Mouse (Mus musculus): ENCODE measurements around the gene Mrpl48. TPM values are rescaled to one million over a fixed set of nuclear protein-coding genes. Genes with fewer than 3 reads are reported as not detected.
A peak's percentile ranks its signal among the peaks of the same experiment; 100 is the strongest.
"Not testable (repeated sequence)": the region's sequence is repeated elsewhere in the genome, so short reads cannot be mapped to it uniquely, and the experiment has no call there.

The Mrpl48 gene
- polyA plus RNA-seq, 1 experiment from 2014 or later, result 66.6 TPM

DNA sequence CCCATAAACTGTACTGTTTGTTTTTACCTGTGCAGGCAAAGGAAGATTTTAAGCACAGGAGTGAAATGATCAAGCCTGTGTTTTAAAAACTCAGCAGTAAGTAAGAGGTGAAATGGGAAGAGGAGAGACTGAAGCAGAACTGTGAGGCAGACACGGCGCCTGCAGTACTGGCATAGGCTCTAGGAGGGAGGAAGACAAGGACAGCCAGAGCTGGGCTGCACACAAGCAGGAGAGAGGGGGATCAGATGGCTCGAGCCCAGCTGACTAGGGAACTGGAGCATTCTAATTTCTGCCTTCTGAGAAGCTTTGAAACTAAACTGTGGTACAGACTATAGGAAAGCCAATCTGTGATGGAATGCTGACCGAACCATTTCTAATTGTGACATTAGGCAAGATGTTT lies 35.4 kb downstream of the Mrpl48 start:
- peaks cover 12% of the 10 kb centered on the region; the same call in 1 of the 2 replicates for H3K36me3 ChIP-seq
- WGBS, result 85% methylated on average over 4 of the region's 4 CpGs
- H3K4me1 ChIP-seq (replicated peaks), result no peaks in the 10 kb centered on the region
- DNase-seq (ENCODE audit: low spot score), result no peak
- H3K27ac ChIP-seq, result no peak overlapping the region
- no peak overlapping the region for H3K4me3 ChIP-seq
- H3K9me3 ChIP-seq, result no peaks in the 10 kb centered on the region
- no peaks in the 10 kb centered on the region for H3K27me3 ChIP-seq (ENCODE audit: insufficient read depth, poor library complexity, severe bottlenecking)

DNA sequence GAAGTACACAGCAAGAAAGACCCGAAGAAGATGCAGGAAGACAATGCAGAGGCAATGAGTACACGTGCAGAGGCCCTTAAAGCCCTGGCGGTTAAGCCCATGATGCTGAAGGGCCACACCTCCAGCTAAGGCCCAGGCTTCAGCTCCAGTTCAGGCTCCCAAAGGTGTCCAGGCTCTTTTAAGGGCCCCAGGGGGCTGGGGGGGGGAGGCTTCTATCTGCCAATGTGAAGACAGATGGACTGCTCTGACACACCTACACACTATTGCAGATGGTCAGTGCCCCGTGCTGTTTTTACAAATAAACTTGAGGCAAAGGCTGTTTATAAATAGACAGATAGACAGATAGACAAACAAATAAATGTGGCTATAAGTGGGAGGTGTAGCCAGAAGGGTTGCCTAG lies 36.0 kb downstream of the Mrpl48 start:
- Histone ChIP-seq H3K4me1 (replicated peaks) (no peaks in the 10 kb centered on the region), H3K9me3 (no peaks in the 10 kb centered on the region; the same call in 1 of the 2 replicates), H3K36me3 (peaks cover 18% of the 10 kb centered on the region), H3K27ac (no peak overlapping the region), H3K27me3 (ENCODE audit: insufficient read depth, poor library complexity, severe bottlenecking) (no peaks in the 10 kb centered on the region), H3K4me3 (no peak overlapping the region)
- 88% methylated on average over 4 of the region's 4 CpGs for WGBS
- DNase-seq (ENCODE audit: low spot score), result no peak

DNA sequence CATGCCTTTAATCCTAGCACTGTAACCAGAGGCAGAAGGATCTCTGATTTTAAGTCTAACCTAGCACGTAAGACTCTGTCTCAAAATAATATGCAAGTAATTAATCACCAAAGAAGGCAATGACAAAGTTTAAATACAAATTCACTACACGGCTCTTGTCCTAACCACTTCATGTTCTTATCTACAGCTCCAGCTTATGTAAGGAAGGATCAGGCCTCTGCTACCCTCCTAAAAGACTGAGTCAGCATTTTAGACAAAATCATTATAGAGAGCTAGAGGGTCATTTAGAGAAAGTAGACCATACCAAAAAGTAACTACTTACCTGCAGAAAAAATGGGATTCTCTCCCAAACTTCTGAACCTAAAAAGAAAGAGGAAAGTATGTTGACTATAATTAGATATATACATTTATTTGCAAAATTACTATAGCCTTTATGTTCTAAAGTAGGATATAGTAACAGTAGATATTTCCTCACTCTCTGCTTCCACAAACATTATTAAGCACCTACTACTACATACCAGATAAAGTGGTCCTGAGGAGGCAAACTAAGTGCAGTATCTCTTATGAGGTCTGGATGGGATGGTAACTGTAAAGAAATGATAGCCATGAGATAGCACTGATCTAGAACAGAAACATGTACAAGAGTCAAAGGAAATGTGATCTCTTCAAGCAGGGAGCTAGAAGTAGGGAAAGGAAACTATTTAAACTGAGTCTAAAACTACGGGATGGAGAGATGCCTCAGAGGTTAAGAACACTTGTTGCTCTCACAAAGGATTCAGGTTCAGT lies 37.0 kb downstream of the Mrpl48 start:
- Histone ChIP-seq H3K4me3 (no peak overlapping the region), H3K27me3 (ENCODE audit: insufficient read depth, poor library complexity, severe bottlenecking) (no peaks in the 10 kb centered on the region), H3K9me3 (no peaks in the 10 kb centered on the region; the same call in 1 of the 2 replicates), H3K36me3 (peaks cover 19% of the 10 kb centered on the region), H3K27ac (no peak overlapping the region), H3K4me1 (replicated peaks) (no peaks in the 10 kb centered on the region)
- WGBS, result 91% methylated on average over 3 of the region's 3 CpGs
- DNase-seq (ENCODE audit: low spot score), result no peak

DNA sequence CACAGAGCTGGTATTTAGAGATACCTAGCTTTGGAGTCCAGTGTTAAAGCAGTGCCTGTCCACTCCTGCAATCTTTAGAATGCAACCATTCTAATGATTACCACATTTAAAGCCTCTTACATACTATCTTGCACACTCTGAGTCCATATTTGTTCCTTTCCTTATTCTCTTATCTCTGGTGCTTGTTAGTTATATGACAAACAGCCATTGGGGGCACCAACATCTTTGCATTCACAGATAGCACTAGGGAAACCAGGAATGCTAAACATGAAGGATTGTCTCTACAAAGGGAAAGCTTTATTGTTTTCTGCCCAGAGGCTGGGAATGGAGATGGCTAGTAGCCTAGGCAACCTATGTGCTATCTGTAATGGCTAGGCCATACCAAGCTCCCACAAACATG lies 38.2 kb downstream of the Mrpl48 start:
- H3K27me3 ChIP-seq (ENCODE audit: insufficient read depth, poor library complexity, severe bottlenecking), result no peaks in the 10 kb centered on the region
- DNase-seq (ENCODE audit: low spot score), result no peak
- no peaks in the 10 kb centered on the region; the same call in 1 of the 2 replicates for H3K9me3 ChIP-seq
- no peak overlapping the region for H3K27ac ChIP-seq
- H3K4me1 ChIP-seq (replicated peaks), result no peaks in the 10 kb centered on the region
- peaks cover 21% of the 10 kb centered on the region for H3K36me3 ChIP-seq
- no peak overlapping the region for H3K4me3 ChIP-seq

DNA sequence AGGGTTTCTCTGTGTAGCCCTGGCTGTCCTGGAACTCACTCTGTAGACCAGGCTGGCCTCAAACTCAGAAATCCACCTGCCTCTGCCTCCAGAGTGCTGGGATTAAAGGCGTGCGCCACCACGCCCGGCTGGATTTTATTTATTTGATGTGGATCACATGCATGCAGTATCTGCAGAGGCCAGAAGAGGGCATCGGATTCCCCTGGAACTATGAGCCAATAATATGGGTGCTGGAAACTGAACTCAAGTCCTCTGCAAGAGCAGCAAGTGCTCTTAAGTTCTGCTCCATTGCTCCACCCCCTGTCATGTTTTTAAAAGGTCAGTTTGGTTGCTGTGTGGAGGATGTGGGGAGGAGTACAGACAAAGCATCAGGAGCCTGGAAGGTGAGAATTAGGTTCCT lies 40.9 kb downstream of the Mrpl48 start:
- 81% methylated on average over 5 of the region's 5 CpGs for WGBS
- H3K27me3 ChIP-seq (ENCODE audit: insufficient read depth, poor library complexity, severe bottlenecking); H3K27ac ChIP-seq; H3K4me3 ChIP-seq; H3K9me3 ChIP-seq; DNase-seq (ENCODE audit: low spot score); H3K4me1 ChIP-seq (replicated peaks): not testable (repeated sequence)
- peaks cover 25% of the 10 kb centered on the region for H3K36me3 ChIP-seq

DNA sequence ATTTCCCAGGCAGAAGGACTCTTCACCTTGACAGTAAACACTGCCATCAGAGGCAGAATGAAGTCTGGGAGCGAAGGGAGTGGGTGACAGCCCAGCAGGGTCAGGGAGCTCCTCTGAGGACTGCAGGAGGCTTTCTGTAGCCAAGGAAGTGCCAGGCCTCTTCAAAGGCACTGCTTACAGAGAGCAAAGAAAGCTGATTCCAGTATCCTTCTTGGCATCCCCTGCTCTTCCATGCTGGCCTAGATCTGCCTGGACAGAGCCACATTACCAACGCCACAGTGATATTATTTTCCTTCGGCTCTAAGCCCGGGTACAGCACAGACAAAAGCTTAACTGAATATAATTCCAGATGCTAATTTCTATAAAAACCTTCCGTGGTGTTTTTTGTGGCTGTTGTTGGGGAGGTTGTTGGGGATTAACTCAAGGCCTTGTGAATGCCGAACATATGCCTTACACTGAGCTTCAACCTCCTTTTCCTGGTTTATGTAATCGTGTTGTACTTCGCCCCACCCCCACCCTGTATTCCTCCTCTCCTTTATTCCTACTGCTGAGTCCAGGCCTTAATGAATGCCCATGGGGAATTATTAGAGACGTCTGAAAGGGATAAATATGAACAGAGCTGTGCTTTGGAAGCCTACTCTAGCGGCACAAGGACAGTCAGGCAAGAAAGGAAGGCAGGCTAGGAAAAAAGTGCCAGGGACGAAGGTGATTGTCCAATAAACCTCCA lies 46.1 kb downstream of the Mrpl48 start:
- no peak for DNase-seq (ENCODE audit: low spot score)
- no peak overlapping the region for H3K4me3 ChIP-seq
- H3K4me1 ChIP-seq (replicated peaks), result no peaks in the 10 kb centered on the region; the same call in 1 of the 2 replicates
- 82% methylated on average over 11 of the region's 11 CpGs for WGBS
- peak overlapping the region; percentile 59; the same call in 1 of the 2 replicates for H3K27ac ChIP-seq
- H3K9me3 ChIP-seq, result no peaks in the 10 kb centered on the region
- H3K36me3 ChIP-seq, result peaks cover 7% of the 10 kb centered on the region
- no peaks in the 10 kb centered on the region for H3K27me3 ChIP-seq (ENCODE audit: insufficient read depth, poor library complexity, severe bottlenecking)

DNA sequence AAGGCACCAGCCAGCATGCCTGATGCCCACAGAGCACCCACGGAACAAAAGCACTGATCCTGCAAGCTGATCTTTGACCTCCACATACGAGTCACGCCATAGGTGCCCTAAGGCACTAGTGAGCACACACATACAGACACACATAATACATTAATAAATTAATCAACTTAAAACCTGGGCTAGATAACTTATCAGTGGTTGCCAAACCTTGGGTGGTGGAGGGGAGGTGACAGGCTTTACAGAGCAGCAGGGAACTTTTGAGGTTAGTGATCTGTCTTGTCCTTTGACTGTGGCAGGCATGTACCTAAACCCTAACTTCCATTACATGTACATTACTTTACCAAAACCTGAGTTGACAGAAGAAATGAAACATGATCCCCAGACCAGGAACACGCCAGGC lies 48.8 kb downstream of the Mrpl48 start:
- no peaks in the 10 kb centered on the region for H3K27me3 ChIP-seq (ENCODE audit: insufficient read depth, poor library complexity, severe bottlenecking)
- no peak for DNase-seq (ENCODE audit: low spot score)
- H3K9me3 ChIP-seq, result no peaks in the 10 kb centered on the region
- WGBS, result 86% methylated on average over 4 of the region's 4 CpGs
- no peaks in the 10 kb centered on the region for H3K36me3 ChIP-seq
- peaks cover 13% of the 10 kb centered on the region for H3K4me1 ChIP-seq (replicated peaks)
- H3K4me3 ChIP-seq, result no peak overlapping the region
- H3K27ac ChIP-seq, result no peak overlapping the region

DNA sequence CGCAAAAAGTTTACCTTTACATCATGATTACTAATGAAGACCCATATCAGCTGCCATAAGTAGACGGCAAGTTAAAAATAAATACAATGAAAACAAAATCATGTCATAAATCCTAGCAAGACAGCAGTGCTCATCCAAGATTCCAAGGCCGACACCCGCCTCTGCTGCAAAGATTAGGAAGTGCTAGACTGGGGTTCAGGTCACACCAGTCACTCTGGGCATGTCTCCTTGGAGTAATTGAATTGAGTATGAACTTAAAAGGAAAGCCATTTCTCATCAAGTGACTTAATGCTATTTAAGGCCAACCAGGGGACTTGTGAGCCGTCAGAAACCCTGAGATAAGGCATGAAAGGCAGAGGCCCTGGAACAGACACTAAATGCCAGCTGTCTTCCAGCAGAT lies 50.9 kb downstream of the Mrpl48 start:
- 92% methylated on average over 5 of the region's 5 CpGs for WGBS
- no peak for DNase-seq (ENCODE audit: low spot score)
- no peak overlapping the region for H3K27ac ChIP-seq
- no peaks in the 10 kb centered on the region for H3K27me3 ChIP-seq (ENCODE audit: insufficient read depth, poor library complexity, severe bottlenecking)
- H3K4me1 ChIP-seq (replicated peaks), result peaks cover 13% of the 10 kb centered on the region
- no peaks in the 10 kb centered on the region for H3K9me3 ChIP-seq
- H3K4me3 ChIP-seq, result no peak overlapping the region
- H3K36me3 ChIP-seq, result 0 out of 2 replicates have a peak, but pooled peaks cover 5% of the 10 kb centered on the region

DNA sequence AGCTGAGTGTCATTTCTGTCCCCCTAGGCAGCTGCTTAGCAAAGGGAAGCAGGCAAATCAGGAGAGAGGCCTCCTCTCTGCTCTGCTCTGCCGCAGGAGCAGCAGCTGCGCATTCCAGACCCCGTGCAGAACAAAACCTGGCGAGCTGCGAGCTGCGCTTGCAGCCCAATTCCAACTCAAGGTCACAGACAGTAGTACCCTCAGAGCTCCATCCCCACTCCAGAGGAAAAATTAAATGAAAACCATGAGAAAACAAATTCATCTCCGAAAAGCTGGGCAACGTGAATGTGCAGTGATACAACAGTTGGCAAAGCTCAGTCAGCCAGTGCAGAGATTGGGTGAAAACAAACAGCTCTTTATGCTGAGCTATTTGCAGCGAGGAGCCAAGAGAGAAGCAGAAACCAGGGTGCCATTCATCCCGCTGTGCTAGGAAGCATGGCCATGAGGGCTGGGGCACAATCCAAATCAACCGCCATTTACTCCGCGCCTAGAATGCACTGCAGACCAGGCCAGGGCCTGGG lies 52.6 kb downstream of the Mrpl48 start:
- no peaks in the 10 kb centered on the region for H3K9me3 ChIP-seq
- peaks cover 13% of the 10 kb centered on the region for H3K4me1 ChIP-seq (replicated peaks)
- H3K27ac ChIP-seq, result peak overlapping the region; percentile 84
- H3K36me3 ChIP-seq, result peaks cover 15% of the 10 kb centered on the region; the same call in 1 of the 2 replicates
- peak; percentile 47 for DNase-seq (ENCODE audit: low spot score)
- H3K27me3 ChIP-seq (ENCODE audit: insufficient read depth, poor library complexity, severe bottlenecking), result no peaks in the 10 kb centered on the region
- 24% methylated on average over 13 of the region's 13 CpGs for WGBS
- H3K4me3 ChIP-seq, result no peak overlapping the region; the same call in 1 of the 2 replicates

DNA sequence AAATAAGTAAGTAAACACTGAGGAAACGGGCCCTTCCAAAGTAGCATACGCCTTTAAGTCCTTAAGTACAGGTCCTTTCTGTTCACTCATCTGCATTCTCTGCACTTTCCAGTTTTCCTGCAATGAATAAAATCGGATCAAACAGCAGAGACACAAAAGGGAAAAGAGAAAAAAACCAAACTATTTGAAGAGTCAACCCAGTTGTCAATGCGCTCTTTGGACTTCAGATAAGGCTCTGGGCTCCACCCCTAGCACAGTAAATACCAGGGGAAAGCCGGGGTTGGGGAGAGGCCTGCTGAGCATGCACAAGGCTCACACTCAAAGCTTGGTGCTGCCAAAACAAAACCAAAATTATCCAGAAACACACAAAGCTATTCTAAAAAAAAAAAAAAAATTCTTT lies 53.2 kb downstream of the Mrpl48 start:
- no peaks in the 10 kb centered on the region for H3K27me3 ChIP-seq (ENCODE audit: insufficient read depth, poor library complexity, severe bottlenecking)
- H3K4me1 ChIP-seq (replicated peaks), result peaks cover 13% of the 10 kb centered on the region
- 67% methylated on average over 5 of the region's 5 CpGs for WGBS
- no peak for DNase-seq (ENCODE audit: low spot score)
- H3K36me3 ChIP-seq, result peaks cover 16% of the 10 kb centered on the region; the same call in 1 of the 2 replicates
- H3K4me3 ChIP-seq, result no peak overlapping the region
- no peaks in the 10 kb centered on the region for H3K9me3 ChIP-seq
- peak overlapping the region; percentile 84 for H3K27ac ChIP-seq

DNA sequence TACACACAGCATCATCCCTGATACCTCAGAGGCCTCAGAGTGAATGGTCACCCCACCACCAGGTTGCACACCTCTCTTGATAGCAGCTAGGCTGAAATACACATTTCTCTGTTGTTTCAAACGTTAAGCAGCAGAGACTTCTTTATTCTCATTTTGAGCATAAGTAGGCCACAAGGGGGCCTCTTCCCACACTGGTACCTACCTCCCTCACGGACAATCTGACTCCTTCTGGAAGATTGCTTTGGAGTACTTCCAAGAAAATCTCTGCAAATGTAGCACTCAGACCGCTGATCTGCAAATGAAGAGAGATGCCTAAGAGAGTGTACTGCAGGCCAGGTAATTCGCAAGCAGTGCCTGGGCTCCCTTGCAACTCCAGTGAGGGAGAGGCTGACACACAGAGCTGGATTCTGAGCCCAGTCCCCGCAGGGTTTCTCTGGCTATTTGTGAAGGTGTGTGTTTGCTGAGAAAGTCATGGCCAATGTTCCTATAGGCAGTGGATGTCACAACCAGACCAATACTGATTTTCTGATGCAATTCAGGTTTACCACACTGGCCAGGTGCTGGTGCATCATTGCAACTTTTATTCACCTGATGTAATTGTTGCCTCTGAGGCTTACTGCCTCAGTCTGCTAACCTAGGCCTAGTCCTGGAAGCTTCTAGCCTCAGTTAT lies 57.6 kb downstream of the Mrpl48 start:
- Histone ChIP-seq H3K27ac (no peak overlapping the region), H3K4me3 (no peak overlapping the region), H3K9me3 (no peaks in the 10 kb centered on the region), H3K4me1 (replicated peaks) (peaks cover 6% of the 10 kb centered on the region), H3K36me3 (peaks cover 33% of the 10 kb centered on the region), H3K27me3 (ENCODE audit: insufficient read depth, poor library complexity, severe bottlenecking) (no peaks in the 10 kb centered on the region)
- WGBS, result 69% methylated on average over 5 of the region's 5 CpGs
- no peak for DNase-seq (ENCODE audit: low spot score)

DNA sequence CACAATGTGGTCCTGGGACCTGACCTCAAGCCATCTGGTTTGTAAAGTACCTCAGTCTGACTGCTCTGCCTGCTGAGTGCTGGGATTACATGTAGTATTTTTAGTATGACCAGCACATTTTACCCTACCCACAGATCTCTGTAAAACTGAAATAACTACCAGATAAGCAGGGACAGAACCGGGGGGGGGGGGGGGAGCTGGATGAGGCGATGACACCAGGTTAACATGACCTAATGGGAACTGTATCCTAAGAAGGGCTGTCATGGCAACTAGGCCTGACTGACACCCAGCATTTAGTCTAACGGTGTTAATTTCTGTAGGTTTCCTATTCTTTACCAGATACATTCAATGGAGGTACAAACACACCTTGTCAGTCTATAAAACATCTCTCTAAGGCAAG lies 58.3 kb downstream of the Mrpl48 start:
- Histone ChIP-seq H3K9me3 (no peaks in the 10 kb centered on the region), H3K27ac (no peak overlapping the region), H3K27me3 (ENCODE audit: insufficient read depth, poor library complexity, severe bottlenecking) (no peaks in the 10 kb centered on the region), H3K36me3 (peaks cover 33% of the 10 kb centered on the region), H3K4me1 (replicated peaks) (no peaks in the 10 kb centered on the region; the same call in 1 of the 2 replicates), H3K4me3 (no peak overlapping the region)
- DNase-seq (ENCODE audit: low spot score), result no peak
- 89% methylated on average over 3 of the region's 3 CpGs for WGBS
